23 mouse cellular contexts compared by ENCODE assay signal in the genomic region with DNA sequence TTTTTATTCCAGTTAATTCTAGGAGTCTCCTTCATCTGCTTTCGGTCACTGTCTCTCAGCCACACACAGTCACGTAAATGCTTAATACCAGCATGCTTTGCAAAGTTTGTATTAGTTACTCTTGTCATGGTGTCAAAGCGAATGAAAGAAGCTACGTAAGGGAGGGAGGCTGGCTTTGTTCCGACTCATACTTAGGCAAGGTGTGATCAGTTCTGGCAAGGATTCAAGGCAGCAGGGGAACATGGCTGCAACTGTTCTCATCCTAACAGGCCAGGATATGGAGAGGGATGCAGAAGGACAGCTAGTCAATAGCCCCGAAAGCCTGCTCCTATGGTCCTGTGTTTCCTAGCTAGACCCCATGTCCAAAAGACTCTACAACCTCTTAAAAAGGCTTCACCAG. TPM values are rescaled to one million over a fixed set of nuclear protein-coding genes. Genes with fewer than 3 reads are reported as not detected.
DNase-seq lines count a peak whose midpoint lies in the region; ATAC-seq lines count a peak whose summit lies in the region.
"Had no signal": no experiment of that assay in that cellular context is flagged by ENCODE, and none has a peak within 500 bp of the region (broad histone marks: within the 10 kb centered on the region; RNA-seq: fewer than 3 reads in every experiment).

No protein-coding gene starts in this region.

- no peaks in the 10 kb centered on the region for H3K36me3 ChIP-seq in embryonic facial prominence, embryonic 14.5 days (ENCODE audit: control insufficient read depth, insufficient read depth, low read length)
- no peaks in the 10 kb centered on the region for H3K36me3 ChIP-seq in embryonic facial prominence, embryonic 10.5 days (replicated peaks)
- 0 out of 2 replicates have a peak, but pooled peaks cover 3% of the 10 kb centered on the region for H3K36me3 ChIP-seq in midbrain, embryonic 10.5 days
- H3K36me3 ChIP-seq: G1E had no signal

- peaks cover 5% of the 10 kb centered on the region; the same call in 1 of the 2 replicates for H3K4me1 ChIP-seq in embryonic facial prominence, embryonic 14.5 days (ENCODE audit: control insufficient read depth, insufficient read depth, low read length)
- H3K4me1 ChIP-seq in embryonic facial prominence, embryonic 10.5 days = no peaks in the 10 kb centered on the region
- no peaks in the 10 kb centered on the region for H3K4me1 ChIP-seq in midbrain, embryonic 10.5 days

- H3K9me3 ChIP-seq in embryonic facial prominence, embryonic 14.5 days (ENCODE audit: control insufficient read depth, low read length) = no peaks in the 10 kb centered on the region
- no peaks in the 10 kb centered on the region for H3K9me3 ChIP-seq in embryonic facial prominence, embryonic 10.5 days
- no peaks in the 10 kb centered on the region for H3K9me3 ChIP-seq in midbrain, embryonic 10.5 days (replicated peaks)

- intact Hi-C loops in heart, postnatal 14 days (cut with DNase I) = loop anchor here (5.0 kb wide), 1 partner anchor 38 kb away; a partner anchor contains a TSS

- H3K4me3 ChIP-seq in embryonic facial prominence, embryonic 14.5 days (ENCODE audit: low read depth, low read length) = no peak overlapping the region
- H3K4me3 ChIP-seq in embryonic facial prominence, embryonic 10.5 days = no peak overlapping the region
- no peak overlapping the region for H3K4me3 ChIP-seq in midbrain, embryonic 10.5 days

- no peak overlapping the region for H3K4me2 ChIP-seq in embryonic facial prominence, embryonic 14.5 days (ENCODE audit: low read depth, low read length)

- H3K27ac ChIP-seq in embryonic facial prominence, embryonic 14.5 days (replicated peaks; ENCODE audit: low read depth, low read length) = no peak overlapping the region
- no peak overlapping the region for H3K27ac ChIP-seq in embryonic facial prominence, embryonic 10.5 days (replicated peaks)
- no peak overlapping the region for H3K27ac ChIP-seq in midbrain, embryonic 10.5 days (replicated peaks)

- H3K27me3 ChIP-seq in embryonic facial prominence, embryonic 14.5 days (replicated peaks; ENCODE audit: control insufficient read depth, insufficient read depth, low read length) = no peaks in the 10 kb centered on the region
- no peaks in the 10 kb centered on the region for H3K27me3 ChIP-seq in embryonic facial prominence, embryonic 10.5 days (replicated peaks; ENCODE audit: low read depth, poor library complexity, severe bottlenecking)
- no peaks in the 10 kb centered on the region for H3K27me3 ChIP-seq in midbrain, embryonic 10.5 days (ENCODE audit: low read depth, poor library complexity, severe bottlenecking)
- H3K27me3 ChIP-seq: CH12.LX, Patski had no signal

- DNase-seq in cerebellum, postnatal 10 days = peak; percentile 31 to 43
- no peak for DNase-seq in cerebellum, postnatal 4 days (ENCODE audit: low spot score in 2 of 2)
- DNase-seq in embryonic facial prominence, embryonic 14.5 days (ENCODE audit: low spot score) = peak; percentile 17
- no peak for DNase-seq in embryonic facial prominence, embryonic 10.5 days (ENCODE audit: low spot score)
- DNase-seq in heart, adult 11 months = peak; percentile 78
- no peak for DNase-seq in heart, postnatal 14 days
- DNase-seq in brain, adult 2 months (ENCODE audit: low read depth, low spot score) = peak; percentile 73
- DNase-seq in midbrain, embryonic 10.5 days (ENCODE audit: low spot score) = no peak
- DNase-seq: adrenal gland, adult 2 months; adrenal gland, adult 8-10 months; adrenal gland, postnatal 10 days; adrenal gland, postnatal 14 days; adrenal gland, postnatal 25 days; adrenal gland, postnatal 36 days; B cell, adult 2 months; cerebellum, adult 11 months; cerebellum, adult 11-12 months had no signal

- 91% methylated on average over 6 of the region's 6 CpGs for WGBS in embryonic facial prominence, embryonic 14.5 days
- 95% methylated on average over 6 of the region's 6 CpGs for WGBS in embryonic facial prominence, embryonic 10.5 days
- 92% methylated on average over 6 of the region's 6 CpGs for WGBS in midbrain, embryonic 10.5 days

- no peak; the same call in 1 of the 2 replicates for ATAC-seq in embryonic facial prominence, embryonic 14.5 days (ENCODE audit: low read depth)
- ATAC-seq: activated CD4-positive, CD25-positive, alpha-beta regulatory T cell, adult 4 months; CD4-positive, CD25-positive, alpha-beta regulatory T cell, adult 4 months; Patski had no signal

- no peak overlapping the region for H3K9ac ChIP-seq in embryonic facial prominence, embryonic 14.5 days (ENCODE audit: low read depth, low read length)

RNA-seq across cellular contexts. Expression of a gene that starts 39.0 kb away (rescaled TPM):
- 73.9 and 74.8 TPM in 2 replicates for polyA plus RNA-seq in embryonic facial prominence, embryonic 14.5 days (2014; fragmentation: Nextera tagmentation; extraction: Ambion mirVana)
- 20.6 and 26.1 TPM in 2 replicates for polyA plus RNA-seq in embryonic facial prominence, embryonic 10.5 days (2016; fragmentation: Nextera tagmentation; extraction: Ambion mirVana)
- 10 to 100 TPM; 65.2 to 73.9 TPM for total RNA-seq in heart, postnatal 14 days (2021)
- polyA plus RNA-seq in midbrain, embryonic 10.5 days (2016; fragmentation: Nextera tagmentation; extraction: Ambion mirVana) = 43.5 and 52.9 TPM in 2 replicates
- total RNA-seq: CH12.LX, MEL had no signal

Comparison
In these comparisons a context has a peak if more than half of its experiments do, and no peak if none do; other contexts are left out.
1. DNase-seq: peak in cerebellum, postnatal 10 days (2 of 2), embryonic facial prominence, embryonic 14.5 days (single experiment), heart, adult 11 months (single experiment) and brain, adult 2 months (single experiment); none in cerebellum, postnatal 4 days (0 of 2), embryonic facial prominence, embryonic 10.5 days (single experiment), heart, postnatal 14 days (0 of 2) and midbrain, embryonic 10.5 days (single experiment).